Mouse (Mus musculus): Measurements from ENCODE around the gene E130114P18Rik.

The E130114P18Rik gene

GRCm38 (mm10) chr4:97696684-97697615 is 80.9 kb downstream of the E130114P18Rik start:
- DNase-seq (ENCODE audit: low read depth, low spot score): no peak

GRCm38 (mm10) chr4:97695414-97696040 is 82.4 kb downstream of the E130114P18Rik start:
- DNase-seq (ENCODE audit: low read depth, low spot score): no peak

GRCm38 (mm10) chr4:97693931-97694330 is 83.9 kb downstream of the E130114P18Rik start:
- DNase-seq (ENCODE audit: low read depth, low spot score): no peak

- no peak for DNase-seq (ENCODE audit: low read depth, low spot score)
Observed at GRCm38 (mm10) chr4:97693054-97693453, 84.8 kb downstream of the E130114P18Rik start.

- no peak for DNase-seq (ENCODE audit: low read depth, low spot score)
Observed at GRCm38 (mm10) chr4:97690384-97690766, 87.5 kb downstream of the E130114P18Rik start.

GRCm38 (mm10) chr4:97689456-97690383 is 88.2 kb downstream of the E130114P18Rik start:
- no peak for DNase-seq (ENCODE audit: low read depth, low spot score)

- DNase-seq (ENCODE audit: low read depth, low spot score): no peak
Observed at GRCm38 (mm10) chr4:97686020-97686419, 91.9 kb downstream of the E130114P18Rik start.

GRCm38 (mm10) chr4:97676579-97676937 is 101.3 kb downstream of the E130114P18Rik start:
- DNase-seq (ENCODE audit: low read depth, low spot score): no peak

GRCm38 (mm10) chr4:97675741-97676578 is 101.9 kb downstream of the E130114P18Rik start:
- DNase-seq (ENCODE audit: low read depth, low spot score): no peak

GRCm38 (mm10) chr4:97673854-97674510 is 103.9 kb downstream of the E130114P18Rik start:
- no peak for DNase-seq (ENCODE audit: low read depth, low spot score)

- no peak for DNase-seq (ENCODE audit: low read depth, low spot score)
Observed at GRCm38 (mm10) chr4:97672501-97672900, 105.4 kb downstream of the E130114P18Rik start.

GRCm38 (mm10) chr4:97671911-97672310 is 106.0 kb downstream of the E130114P18Rik start:
- DNase-seq (ENCODE audit: low read depth, low spot score): no peak

GRCm38 (mm10) chr4:97670418-97670817 is 107.5 kb downstream of the E130114P18Rik start:
- DNase-seq (ENCODE audit: low read depth, low spot score): no peak

- no peak for DNase-seq (ENCODE audit: low read depth, low spot score)
Observed at GRCm38 (mm10) chr4:97669808-97670207, 108.1 kb downstream of the E130114P18Rik start.

GRCm38 (mm10) chr4:97665428-97665755 is 112.5 kb downstream of the E130114P18Rik start:
- no peak for DNase-seq (ENCODE audit: low read depth, low spot score)

GRCm38 (mm10) chr4:97664738-97665427 is 113.0 kb downstream of the E130114P18Rik start:
- DNase-seq (ENCODE audit: low read depth, low spot score): no peak

GRCm38 (mm10) chr4:97663922-97664321 is 114.0 kb downstream of the E130114P18Rik start:
- DNase-seq (ENCODE audit: low read depth, low spot score): no peak

- DNase-seq (ENCODE audit: low read depth, low spot score): no peak
Observed at GRCm38 (mm10) chr4:97662841-97663240, 115.0 kb downstream of the E130114P18Rik start.

- no peak for DNase-seq (ENCODE audit: low read depth, low spot score)
Observed at GRCm38 (mm10) chr4:97661611-97662273, 116.1 kb downstream of the E130114P18Rik start.
